Mouse (Mus musculus): Measurements from ENCODE around the gene Msi2. TPM values are rescaled to one million over a fixed set of nuclear protein-coding genes. Genes with fewer than 3 reads are reported as not detected.

Msi2 gene
- polyA plus RNA-seq, 1 experiment = 36.4 TPM

DNA sequence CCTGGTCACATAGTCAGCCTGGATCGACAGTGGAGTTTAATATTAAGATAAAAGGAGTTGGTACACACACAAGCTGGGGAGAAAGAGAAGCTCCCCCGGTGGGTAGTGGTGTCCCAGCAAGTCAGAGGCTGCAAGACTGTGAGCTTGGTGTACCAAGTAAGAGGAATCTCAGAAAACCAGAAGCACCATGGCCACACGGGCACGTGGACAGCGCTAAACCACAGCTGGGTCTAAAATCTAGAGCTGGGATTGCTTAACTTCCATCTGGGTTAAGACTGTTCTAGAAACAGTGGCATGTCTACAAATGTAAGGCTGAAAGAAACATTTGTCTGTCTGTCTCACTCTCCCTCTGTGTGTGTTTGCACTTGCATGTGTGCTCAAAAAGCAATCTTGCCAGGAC, 402.9 kb downstream of the Msi2 start:
- no peak for DNase-seq (ENCODE audit: low read depth)

DNA sequence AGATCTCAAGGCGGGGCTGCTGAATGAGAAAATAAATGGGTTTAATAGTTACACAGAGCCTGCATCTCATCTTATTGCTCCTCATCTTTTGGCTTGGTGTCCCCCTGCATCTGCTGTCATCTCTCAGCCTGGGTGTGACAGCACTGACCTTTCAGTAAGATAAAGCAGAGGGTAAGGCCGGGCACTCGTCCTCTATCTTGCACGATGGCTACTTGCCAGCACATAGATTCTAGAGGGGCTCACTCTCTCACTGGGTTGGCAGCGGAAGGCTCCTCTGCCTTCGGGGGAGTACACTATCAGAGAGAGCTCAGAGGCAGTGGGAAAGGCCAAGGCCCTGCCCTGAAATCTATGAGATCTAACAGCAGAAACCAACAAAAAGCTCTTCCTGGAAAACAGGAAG, 403.8 kb downstream of the Msi2 start:
- DNase-seq (ENCODE audit: low read depth) = no peak

DNA sequence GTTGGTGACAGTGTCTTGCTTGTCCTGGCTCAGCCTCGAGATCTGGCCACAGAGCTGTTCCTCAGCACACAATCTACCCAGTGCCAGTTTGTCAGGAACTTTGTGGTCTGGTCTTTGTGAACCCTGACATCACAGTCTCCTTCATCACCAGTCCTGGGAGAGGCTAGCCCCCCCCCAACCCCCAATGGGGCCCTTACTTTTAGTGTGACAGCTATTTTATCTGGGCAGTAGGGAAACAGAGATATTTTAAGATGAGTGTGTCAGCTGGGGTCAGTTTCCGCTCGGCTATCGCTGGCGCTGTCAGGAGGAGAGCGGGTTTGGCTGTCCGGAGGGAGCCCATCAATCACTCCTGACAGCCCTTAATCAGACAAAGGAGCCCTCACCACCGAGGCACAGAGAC, 404.8 kb downstream of the Msi2 start:
- DNase-seq (ENCODE audit: low read depth) = no peak

DNA sequence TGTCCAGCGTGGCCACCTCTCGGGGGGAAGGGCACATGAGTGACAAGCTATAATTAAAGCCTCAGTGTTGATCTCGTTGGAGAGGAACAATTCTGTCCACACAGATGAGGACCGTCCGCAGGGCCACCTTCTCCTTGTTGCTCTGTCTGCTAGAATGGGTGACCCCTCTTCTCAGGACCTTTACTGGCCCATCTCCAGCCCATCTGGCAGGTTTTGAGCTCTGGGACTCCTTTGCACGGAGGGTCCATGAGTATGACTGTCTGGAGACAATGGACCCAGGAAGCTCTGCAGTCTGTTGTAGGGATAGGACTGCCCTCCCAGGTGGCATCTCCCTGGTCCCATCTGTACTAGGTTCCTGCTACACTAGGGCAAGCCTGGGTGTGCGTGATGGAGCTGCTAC, 406.7 kb downstream of the Msi2 start:
- DNase-seq (ENCODE audit: low read depth) = no peak

DNA sequence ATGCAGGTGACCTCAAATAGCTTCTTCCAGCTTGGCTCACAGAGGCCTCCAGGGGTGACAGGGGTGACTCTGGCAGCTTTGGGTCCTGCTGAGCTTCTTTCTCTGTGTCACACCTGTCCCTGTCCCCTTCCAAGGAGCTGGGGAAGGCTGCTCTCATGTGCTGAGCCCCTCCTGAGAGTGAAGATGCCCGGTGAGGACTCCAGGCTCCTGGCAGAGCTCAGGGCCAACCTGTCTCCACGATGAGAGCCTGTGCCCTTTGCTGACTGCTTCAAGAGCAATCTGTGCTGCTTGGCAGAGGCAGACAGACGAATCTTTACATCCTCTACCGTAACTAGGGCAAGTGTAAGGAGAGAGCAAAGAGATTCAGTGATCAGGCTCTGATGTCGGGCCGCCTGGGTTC, 407.5 kb downstream of the Msi2 start:
- DNase-seq (ENCODE audit: low read depth) = no peak

DNA sequence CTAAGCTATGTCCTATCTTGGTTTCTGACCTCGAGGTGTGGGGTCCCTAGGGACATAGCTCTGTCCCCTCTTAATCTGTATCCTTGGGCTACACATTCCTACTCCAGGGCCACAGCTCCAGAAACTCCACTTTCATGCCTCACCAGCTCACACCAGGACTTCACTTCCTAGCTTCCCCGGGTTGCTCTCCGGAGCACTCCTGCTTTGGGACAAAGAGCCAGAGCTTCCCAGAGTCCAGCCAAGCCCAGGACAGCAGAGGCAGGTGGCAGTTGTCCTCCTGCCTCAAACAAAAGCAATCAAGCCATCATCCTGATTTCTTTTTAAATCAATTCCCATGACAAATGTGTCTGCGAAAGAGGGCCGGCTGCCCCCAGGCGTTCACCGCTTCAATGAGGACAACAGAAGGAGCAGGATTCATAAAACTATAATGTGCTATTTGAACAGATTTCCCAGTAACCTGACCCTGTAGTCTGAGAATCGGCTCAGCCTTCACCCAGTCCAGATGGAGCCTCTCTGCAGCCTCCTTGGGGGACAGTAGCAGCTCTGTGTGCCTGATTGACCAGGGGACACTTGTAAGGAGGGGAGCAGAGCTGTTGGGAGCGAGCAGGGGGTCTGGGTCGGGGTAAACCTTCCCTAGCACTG, 409.1 kb downstream of the Msi2 start:
- no peak for DNase-seq (ENCODE audit: low read depth)

DNA sequence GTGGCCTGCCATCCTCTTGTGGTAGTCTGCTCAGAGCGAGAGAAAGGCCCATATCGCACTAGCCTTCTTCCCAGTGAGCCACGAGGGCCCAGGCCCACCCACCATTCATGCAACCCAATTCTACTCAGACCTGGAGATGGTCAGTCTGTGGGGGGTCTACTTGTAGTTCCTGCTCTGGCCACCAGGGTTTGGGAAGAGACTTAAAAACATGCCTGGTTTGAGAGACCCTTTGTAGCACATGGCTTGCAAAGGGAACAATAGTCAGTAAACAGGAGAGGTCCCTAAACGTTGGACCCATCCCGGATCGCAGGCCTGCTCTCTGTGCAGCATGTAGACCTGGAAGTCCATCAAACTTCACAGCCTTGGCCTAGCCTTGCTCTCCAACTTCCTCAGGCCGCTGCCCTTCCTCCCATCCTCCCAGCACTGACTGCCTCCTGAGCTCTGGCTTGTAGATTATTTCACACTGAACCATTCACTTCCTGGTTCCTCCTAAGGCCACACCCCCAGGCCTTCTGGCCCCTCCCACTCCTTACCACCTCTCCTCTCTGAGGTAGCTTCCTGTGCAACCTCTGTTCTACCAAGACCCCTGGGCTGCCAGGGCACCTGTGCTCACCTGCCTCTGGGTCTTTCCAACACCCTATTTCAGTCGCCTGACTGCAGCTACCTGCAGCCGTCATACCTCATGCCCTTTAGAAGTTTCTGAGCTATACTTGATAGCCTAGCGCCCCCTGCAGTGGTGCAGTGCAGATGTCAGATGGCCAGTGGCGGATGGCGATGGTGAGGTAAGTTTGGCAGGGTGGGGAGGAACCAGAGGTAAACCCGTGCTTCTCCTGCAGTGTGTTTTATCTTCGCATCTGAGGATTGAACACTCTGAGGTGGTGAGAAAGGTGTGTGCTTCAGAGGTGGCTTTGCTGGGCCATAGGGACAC, 410.4 kb downstream of the Msi2 start:
- no peak for DNase-seq (ENCODE audit: low read depth)

DNA sequence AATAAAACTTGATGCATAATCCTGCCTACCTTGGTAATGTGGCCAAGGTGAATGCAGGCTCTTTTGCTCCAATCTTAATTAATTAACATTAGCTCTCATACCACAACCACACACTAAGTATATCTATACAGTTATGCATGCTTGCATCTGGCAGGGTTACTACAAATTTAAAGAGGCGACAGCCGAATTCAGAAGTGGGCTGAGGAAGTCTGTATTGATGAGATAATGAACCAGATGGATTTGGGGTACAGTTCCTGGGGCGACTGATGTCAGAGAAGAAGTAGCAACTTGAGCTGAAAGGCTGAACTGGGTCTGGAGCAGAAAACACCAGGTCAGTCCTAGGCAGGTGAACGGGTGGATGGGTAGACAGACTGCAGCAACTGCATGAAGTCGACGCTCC, 412.6 kb downstream of the Msi2 start:
- no peak for DNase-seq (ENCODE audit: low read depth)

DNA sequence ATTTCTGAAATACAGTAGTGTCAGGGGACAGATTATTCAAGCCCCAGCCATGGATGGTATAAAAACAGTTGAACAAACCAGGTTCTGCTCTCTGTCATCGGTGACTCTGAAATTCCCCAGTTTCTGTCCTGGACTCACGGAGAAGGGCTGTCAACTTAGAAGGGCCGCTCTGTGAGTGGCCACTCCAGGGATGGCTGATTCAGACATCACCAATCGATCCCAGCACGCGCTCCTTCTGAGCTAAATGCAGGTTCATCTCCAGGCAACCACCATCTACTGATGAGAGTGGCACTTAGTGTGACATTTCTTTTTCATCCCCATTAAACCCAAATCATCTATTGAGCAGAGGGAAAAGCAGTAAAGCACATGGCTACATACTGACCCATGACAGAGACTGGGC, 416.7 kb downstream of the Msi2 start:
- DNase-seq (ENCODE audit: low read depth) = no peak

DNA sequence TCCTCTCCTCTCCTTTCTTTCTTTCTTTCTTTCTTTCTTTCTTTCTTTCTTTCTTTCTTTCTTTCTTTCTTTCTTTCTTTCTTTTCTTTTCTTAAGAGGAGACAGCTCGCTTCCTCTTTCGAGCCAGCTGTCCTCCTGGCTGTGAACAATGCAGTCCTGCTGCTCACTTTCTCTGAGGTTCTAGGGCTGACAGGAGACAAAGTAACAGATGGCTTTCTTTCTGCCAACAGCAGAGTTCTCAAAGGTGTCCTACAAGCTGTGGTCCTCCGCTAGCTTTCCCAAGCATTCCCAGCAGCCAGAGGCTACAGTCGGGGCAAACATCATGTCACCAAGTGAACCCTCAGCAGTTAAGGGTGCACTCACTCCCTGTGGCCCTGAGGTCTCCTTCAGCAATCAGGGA, 419.0 kb downstream of the Msi2 start:
- no peak for DNase-seq (ENCODE audit: low read depth)

DNA sequence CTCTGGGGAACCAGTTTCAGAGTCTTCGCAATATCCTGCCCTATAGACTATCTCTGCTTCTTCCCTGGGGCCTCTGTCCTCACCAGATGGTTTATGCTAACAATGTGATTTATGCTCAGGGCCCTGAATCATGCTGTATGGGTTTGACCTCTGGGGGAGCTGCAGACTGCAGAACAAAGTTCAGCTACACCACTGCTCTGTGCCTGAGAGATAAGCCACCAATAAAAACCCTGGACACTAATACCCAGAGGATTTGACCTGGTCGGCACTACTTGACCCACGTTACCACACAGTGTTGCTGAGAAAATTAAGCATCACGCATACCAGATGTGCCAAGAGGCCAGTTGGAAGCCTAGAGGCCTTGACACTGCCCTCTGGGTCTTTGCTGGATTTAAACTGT, 420.8 kb downstream of the Msi2 start:
- DNase-seq (ENCODE audit: low read depth) = no peak

DNA sequence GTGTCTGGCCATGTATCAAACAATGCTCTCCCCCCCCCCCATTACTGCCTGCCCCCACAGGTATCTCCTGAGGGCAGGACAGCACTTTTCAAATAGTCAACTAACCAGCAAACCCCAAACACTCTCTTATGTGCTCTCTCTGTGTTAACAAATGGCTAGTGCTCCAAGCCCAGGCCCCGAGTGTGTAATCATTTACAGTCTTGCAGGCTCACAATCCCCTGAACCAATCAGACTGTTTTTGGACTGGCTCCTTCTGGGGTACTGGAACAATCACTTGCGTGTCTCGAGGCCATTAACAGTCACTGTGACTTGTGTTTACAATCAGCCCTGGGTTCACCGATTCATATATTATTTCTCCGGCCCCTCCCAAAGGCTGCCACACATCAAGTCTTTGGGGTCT, 423.0 kb downstream of the Msi2 start:
- DNase-seq (ENCODE audit: low read depth) = no peak

DNA sequence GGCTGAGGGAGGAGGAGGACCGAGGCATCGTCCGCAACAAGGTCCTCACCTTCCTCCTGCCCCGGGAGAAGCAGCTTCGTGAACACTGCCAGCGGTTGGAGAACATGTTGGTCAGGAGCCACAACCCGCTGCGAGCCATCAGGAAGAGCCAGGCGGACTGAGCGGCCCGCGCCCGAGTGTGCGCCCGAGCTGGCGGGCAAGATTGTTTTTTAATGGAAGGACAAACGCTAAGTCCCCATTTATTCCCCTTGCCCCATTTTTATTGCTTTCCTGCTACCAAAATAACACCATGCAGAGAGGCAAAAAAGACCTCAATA, 424.0 kb downstream of the Msi2 start:
- no peak for DNase-seq (ENCODE audit: low read depth)

DNA sequence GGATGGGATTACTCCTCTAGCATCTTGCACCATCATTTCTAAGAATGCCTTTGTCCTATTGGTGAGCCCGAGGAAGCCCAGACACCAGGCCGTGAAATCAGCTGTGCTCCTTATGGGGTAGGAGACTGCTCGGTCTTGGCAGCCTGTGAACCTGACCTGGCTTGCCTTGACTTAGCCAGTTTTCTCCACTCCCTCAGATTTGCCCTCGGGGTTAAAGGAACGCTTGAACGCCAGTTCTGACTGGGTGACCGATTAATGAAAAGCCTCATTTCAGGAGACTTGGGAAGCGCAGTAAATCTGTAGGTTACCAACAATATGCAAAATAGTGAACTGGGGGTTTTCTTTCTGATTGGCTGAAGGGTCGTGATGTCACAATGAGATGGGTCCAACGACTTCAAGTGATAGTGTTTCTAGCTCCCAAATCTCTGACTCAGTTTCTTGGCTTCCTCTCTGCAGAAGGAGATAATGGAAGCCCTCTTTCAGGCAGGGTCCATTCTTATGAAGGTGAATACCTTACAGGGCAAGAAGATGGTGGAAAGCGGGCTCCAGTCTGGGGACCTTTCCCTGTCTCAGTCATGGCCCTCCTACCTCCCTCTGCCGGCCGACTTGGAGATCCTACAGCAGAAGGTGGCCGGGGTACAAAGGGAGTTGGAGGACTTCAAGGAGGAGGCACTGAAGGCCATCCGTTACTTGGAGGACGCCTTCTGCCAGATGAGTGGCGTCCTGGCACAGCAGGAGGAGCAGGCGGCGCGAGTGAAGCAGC, 424.5 kb downstream of the Msi2 start, which contains the start of gene Ccdc182:
Ccdc182 (plus strand) TSS at position 428 of the 763 bp plus-strand sequence.
- DNase-seq (ENCODE audit: low read depth) = no peak

DNA sequence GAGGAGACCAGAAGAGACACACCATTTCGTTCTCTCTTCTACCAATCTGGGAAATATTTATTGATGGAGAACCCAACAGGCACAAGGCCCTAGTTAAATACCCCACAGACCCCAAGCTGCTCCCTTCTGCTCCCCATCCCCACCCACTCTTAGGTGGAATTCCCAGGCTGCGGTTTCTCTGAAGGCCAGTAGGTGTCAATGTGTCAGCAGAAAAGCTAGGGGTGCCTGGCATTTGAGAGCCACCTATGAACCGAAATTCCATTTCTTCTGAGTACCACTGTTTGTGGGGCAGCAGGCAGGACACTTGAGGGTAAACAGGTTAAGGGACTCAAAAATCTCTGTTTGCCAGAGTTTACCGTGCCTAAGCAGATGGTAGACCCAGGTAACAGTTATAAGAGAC, 426.6 kb downstream of the Msi2 start:
- DNase-seq (ENCODE audit: low read depth) = no peak

DNA sequence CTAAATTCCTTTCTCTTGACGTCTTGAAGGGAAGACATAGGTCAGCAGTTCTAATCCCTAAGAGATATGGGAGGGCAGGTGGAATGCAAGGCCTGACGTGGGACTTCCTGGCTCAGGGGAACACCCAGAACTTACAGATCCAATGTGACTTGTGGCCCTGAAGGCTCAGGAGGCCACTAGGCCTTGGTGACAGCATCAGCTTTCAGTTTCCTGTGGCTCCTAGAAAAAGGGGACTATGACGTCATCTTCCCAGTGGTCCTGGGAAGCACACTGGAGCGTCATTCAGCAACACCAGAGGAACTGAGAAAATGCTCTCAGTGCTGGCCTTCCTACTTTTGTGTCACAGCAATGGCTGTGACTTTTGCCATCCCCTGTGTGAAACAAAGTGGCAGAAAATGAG, 427.1 kb downstream of the Msi2 start:
- DNase-seq (ENCODE audit: low read depth) = no peak

Other genes starting within 250 kb of the Msi2 start
- 54.1 and 56.3 TPM in 2 replicates for gene Akap1, start 146.1 kb upstream of the Msi2 start, polyA plus RNA-seq (2012; rRNA removed)
- 20.7 and 25.7 TPM in 2 replicates for gene Scpep1, start 237.0 kb upstream of the Msi2 start, polyA plus RNA-seq (2012; rRNA removed)
- 3.6 and 4.6 TPM in 2 replicates for gene Elobl, start 248.4 kb upstream of the Msi2 start, polyA plus RNA-seq (2012; rRNA removed)